Mouse (Mus musculus): ENCODE data around the gene Nxph4. TPM values are rescaled to one million over a fixed set of nuclear protein-coding genes. Genes with fewer than 3 reads are reported as not detected.
A peak's percentile ranks its signal among the peaks of the same experiment; 100 is the strongest.

The Nxph4 gene
- total and polyA plus RNA-seq, 3 experiments, result 0.11 to 0.40 TPM; not detected in 1

DNA sequence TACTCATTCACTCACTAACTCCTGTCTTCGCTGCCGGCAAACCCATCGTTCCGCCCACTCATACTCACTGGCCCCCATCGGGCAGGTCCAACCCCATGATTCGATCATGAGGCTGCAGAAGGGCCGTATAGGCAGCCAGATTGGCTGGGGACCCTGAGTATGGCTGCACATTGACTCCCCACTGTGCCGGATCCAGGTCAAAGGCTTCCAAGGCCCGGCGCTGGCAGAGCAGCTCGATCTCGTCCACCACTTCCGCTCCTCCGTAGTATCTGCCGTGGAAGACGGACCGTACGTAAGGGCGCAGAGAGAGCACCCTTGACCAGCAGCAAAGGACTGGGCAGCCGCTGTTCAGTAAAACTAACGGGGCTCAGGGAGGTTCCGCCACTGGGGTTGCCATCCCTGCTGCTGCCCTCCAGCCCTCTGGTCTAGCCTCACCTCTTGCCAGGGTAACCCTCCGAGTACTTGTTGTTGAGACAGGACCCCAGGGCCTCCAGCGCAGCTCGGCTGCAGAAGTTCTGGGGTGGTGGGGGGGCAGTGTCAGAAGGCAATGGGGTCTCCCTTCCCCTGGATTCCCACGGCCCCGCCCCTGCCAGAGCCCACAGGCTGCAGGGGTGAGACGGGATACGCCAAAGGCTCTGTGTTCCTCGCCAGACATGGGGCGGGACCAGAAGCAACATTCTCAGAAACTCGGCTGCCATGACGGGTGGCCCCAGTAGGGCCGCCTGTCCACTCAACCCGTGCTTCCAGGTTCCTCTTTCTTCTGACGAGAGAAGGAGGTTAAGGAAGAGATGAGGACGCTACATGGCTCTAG is 14.3 kb downstream of the Nxph4 start:
- DNase-seq (ENCODE audit: low spot score) (peak; percentile 64), ATAC-seq (ENCODE audit: extremely low read depth, insufficient number of reproducible peaks, low FRiP score, poor library complexity, severe bottlenecking) (0 out of 2 replicates have a peak, but pooled peaks have one; percentile 2)
- H3K9me3 ChIP-seq (replicated peaks), result no peaks in the 10 kb centered on the region
- H3K4me1 ChIP-seq (ENCODE audit: insufficient read depth, low read depth, low read length), result peaks cover 83% of the 10 kb centered on the region
- no peak for TF ChIP-seq POLR2AphosphoS5 (IDR thresholded peaks at IDR 0.05; ENCODE audit: insufficient replicate concordance, low read depth, low read length)
- no peak for TF ChIP-seq GATA2 (IDR thresholded peaks at IDR 0.05; ENCODE audit: borderline replicate concordance, low read depth, low read length)
- TF ChIP-seq GATA1 (IDR thresholded peaks at IDR 0.05; ENCODE audit: borderline replicate concordance, low read length), result no peak
- no peak for TF ChIP-seq TAL1 (conservative IDR thresholded peaks at IDR 0.05; ENCODE audit: low read depth, low read length)
- no peak for TF ChIP-seq CTCF (IDR thresholded peaks at IDR 0.05; ENCODE audit: low read depth, low read length)
- H3K27me3 ChIP-seq (ENCODE audit: insufficient read depth, low read length), result peaks cover 10% of the 10 kb centered on the region
- H3K4me3 ChIP-seq (ENCODE audit: low read depth, low read length), result peak overlapping the region; percentile 77
- peaks cover 63% of the 10 kb centered on the region for H3K36me3 ChIP-seq (replicated peaks)

DNA sequence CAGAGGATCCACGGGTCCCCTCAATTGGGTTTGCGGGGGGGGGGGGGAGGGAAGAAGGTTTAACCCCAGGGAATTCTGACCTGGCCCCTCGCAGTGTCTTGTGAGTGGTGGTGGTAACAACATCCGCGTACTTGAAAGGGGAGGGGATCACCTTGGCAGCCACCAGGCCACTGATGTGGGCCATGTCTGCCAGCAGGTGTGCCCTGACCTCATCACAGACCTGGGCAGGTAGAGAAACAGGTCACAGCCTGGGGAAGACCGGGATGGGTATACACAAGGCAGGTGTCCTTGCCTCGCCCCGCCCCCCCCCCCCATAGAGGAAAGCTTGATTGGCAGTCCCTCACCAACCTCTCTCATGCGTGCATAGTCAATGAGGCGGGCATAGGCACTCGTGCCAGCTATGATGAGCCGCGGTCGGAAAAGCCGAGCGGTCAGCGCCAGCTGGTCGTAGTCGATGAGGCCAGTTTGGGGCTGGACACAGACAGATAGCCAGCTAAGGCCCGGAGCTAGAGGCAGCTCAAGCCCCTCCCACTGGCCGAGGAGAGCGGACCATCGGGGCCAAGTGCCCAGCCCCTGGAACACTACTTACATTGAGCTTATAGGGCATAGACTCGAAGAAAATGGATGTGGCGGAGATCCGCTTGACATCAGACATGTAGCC is 15.2 kb downstream of the Nxph4 start:
- DNase-seq (ENCODE audit: low spot score) (no peak), ATAC-seq (ENCODE audit: extremely low read depth, insufficient number of reproducible peaks, low FRiP score, poor library complexity, severe bottlenecking) (no peak)
- 0 out of 2 replicates have a peak, but pooled peaks cover under 1% of the 10 kb centered on the region for H3K27me3 ChIP-seq (ENCODE audit: insufficient read depth, low read length)
- no peak for TF ChIP-seq GATA2 (IDR thresholded peaks at IDR 0.05; ENCODE audit: borderline replicate concordance, low read depth, low read length)
- TF ChIP-seq POLR2AphosphoS5 (IDR thresholded peaks at IDR 0.05; ENCODE audit: insufficient replicate concordance, low read depth, low read length), result no peak
- no peak for TF ChIP-seq TAL1 (conservative IDR thresholded peaks at IDR 0.05; ENCODE audit: low read depth, low read length)
- TF ChIP-seq GATA1 (IDR thresholded peaks at IDR 0.05; ENCODE audit: borderline replicate concordance, low read length), result no peak
- H3K9me3 ChIP-seq (replicated peaks), result no peaks in the 10 kb centered on the region
- H3K4me3 ChIP-seq (ENCODE audit: low read depth, low read length), result peak overlapping the region; percentile 77; the same call in 1 of the 2 replicates
- H3K36me3 ChIP-seq (replicated peaks), result peaks cover 64% of the 10 kb centered on the region
- H3K4me1 ChIP-seq (ENCODE audit: insufficient read depth, low read depth, low read length), result peaks cover 83% of the 10 kb centered on the region

DNA sequence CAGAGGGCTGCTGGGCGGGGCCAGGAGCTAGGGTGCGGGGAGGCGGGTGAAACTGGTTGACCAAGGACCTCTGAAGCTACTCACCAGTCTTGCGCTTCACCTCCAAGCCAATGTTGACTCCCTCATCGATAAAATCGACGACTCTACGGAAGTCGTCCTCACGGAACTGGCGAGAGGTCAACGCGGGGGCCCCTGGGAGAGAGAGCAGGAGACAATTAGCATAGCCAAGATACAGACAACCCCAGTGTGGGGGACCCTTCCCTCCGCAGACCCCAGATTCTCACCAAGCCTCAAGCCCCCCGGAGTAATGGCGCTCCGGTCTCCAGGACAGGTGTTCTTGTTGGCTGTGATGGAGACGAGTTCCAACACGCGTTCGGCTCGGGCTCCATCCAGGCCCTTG is 16.4 kb downstream of the Nxph4 start:
- no peak for TF ChIP-seq GATA1 (IDR thresholded peaks at IDR 0.05; ENCODE audit: borderline replicate concordance, low read length)
- no peak for TF ChIP-seq TAL1 (conservative IDR thresholded peaks at IDR 0.05; ENCODE audit: low read depth, low read length)
- no peak for TF ChIP-seq GATA2 (IDR thresholded peaks at IDR 0.05; ENCODE audit: borderline replicate concordance, low read depth, low read length)
- TF ChIP-seq CTCF (IDR thresholded peaks at IDR 0.05; ENCODE audit: low read depth, low read length), result no peak
- no peak for TF ChIP-seq POLR2AphosphoS5 (IDR thresholded peaks at IDR 0.05; ENCODE audit: insufficient replicate concordance, low read depth, low read length)
- no peaks in the 10 kb centered on the region for H3K27me3 ChIP-seq (ENCODE audit: insufficient read depth, low read length)
- peaks cover 64% of the 10 kb centered on the region for H3K36me3 ChIP-seq (replicated peaks)
- DNase-seq (ENCODE audit: low spot score) (no peak), ATAC-seq (ENCODE audit: extremely low read depth, insufficient number of reproducible peaks, low FRiP score, poor library complexity, severe bottlenecking) (no peak)
- peaks cover 87% of the 10 kb centered on the region for H3K4me1 ChIP-seq (ENCODE audit: insufficient read depth, low read depth, low read length)
- H3K4me3 ChIP-seq (ENCODE audit: low read depth, low read length), result peak overlapping the region; percentile 77; the same call in 1 of the 2 replicates
- H3K9me3 ChIP-seq (replicated peaks), result no peaks in the 10 kb centered on the region

DNA sequence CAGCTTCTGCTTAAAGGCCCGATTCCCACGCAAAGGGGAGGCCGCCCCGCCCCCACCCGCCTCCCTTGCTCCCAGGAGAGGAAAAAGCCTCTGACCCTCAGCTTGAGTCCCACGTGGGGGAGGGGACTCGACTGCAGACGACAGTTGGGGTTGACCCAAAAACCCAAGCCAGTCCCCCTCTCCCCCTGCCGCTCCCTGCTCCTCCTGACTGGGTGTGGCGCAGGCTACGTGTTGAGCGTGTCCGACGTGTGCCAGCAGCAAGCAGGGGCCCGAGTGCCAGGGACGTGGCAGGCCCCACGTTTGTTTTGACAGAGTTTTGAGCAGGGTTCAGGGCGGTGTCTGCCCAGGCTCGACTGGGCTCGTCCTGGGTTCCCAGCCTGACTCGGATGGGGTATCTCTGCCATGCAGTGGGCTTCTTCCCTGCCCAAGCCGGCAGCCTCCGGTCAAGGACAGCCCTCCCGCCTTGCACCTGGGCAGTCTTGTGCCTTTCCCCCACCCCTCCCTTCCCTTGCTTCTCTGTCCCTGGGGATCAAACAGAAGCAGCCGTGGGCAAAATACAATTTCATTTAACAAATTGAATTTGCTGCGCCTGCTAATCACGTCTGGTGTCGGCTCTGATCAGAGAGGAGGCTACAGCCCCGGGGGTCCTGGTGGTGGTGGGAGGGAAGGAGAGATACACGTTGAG is 17.6 kb downstream of the Nxph4 start:
- ATAC-seq (ENCODE audit: extremely low read depth, insufficient number of reproducible peaks, low FRiP score, poor library complexity, severe bottlenecking) (peak; percentile 45), DNase-seq (ENCODE audit: low spot score) (peak; percentile 92)
- H3K36me3 ChIP-seq (replicated peaks), result peaks cover 64% of the 10 kb centered on the region
- TF ChIP-seq POLR2AphosphoS5 (IDR thresholded peaks at IDR 0.05; ENCODE audit: insufficient replicate concordance, low read depth, low read length) (peak; percentile 19; the same call in 1 of the 2 replicates), GATA2 (IDR thresholded peaks at IDR 0.05; ENCODE audit: borderline replicate concordance, low read depth, low read length) (no peak)
- peak overlapping the region; percentile 77 for H3K4me3 ChIP-seq (ENCODE audit: low read depth, low read length)
- H3K9me3 ChIP-seq (replicated peaks), result no peaks in the 10 kb centered on the region
- peaks cover 95% of the 10 kb centered on the region for H3K4me1 ChIP-seq (ENCODE audit: insufficient read depth, low read depth, low read length)
- peaks cover 5% of the 10 kb centered on the region for H3K27me3 ChIP-seq (ENCODE audit: insufficient read depth, low read length)

DNA sequence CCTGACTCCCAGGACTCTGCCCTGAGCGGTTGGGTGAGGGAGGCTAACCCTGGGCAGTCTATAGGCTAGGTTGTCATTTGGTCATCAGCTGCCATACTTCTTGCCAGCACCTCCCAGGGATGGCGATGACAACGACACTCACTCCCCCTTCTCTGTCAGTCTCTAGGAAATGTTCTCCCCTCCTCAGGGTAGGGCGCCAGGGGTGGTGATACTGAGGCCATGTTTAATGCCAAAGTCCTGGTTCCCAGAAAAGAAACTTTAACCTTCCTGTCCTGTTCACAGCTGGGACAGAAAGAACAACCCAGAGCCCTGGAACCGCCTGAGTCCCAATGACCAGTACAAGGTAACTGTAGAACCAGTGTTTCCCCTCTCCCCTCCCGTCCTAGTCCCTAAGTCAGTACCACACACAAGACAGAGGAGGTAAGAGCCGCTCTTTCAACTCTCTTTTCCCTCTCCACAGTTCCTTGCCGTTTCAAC is 18.3 kb downstream of the Nxph4 start:
- peak overlapping the region; percentile 77 for H3K4me3 ChIP-seq (ENCODE audit: low read depth, low read length)
- peaks cover 12% of the 10 kb centered on the region for H3K27me3 ChIP-seq (ENCODE audit: insufficient read depth, low read length)
- DNase-seq (ENCODE audit: low spot score), result no peak
- TF ChIP-seq CTCF (IDR thresholded peaks at IDR 0.05; ENCODE audit: low read depth, low read length) (no peak), GATA1 (IDR thresholded peaks at IDR 0.05; ENCODE audit: borderline replicate concordance, low read length) (no peak)
- H3K4me1 ChIP-seq (ENCODE audit: insufficient read depth, low read depth, low read length), result peaks cover 100% of the 10 kb centered on the region
- ATAC-seq (ENCODE audit: extremely low read depth, insufficient number of reproducible peaks, low FRiP score, poor library complexity, severe bottlenecking), result no peak
- peaks cover 60% of the 10 kb centered on the region for H3K36me3 ChIP-seq (replicated peaks)
- H3K9me3 ChIP-seq (replicated peaks), result no peaks in the 10 kb centered on the region

Measured in G1E (cell line).